Mouse (Mus musculus): ENCODE measurements around the gene Scly.

Gene Scly

DNA sequence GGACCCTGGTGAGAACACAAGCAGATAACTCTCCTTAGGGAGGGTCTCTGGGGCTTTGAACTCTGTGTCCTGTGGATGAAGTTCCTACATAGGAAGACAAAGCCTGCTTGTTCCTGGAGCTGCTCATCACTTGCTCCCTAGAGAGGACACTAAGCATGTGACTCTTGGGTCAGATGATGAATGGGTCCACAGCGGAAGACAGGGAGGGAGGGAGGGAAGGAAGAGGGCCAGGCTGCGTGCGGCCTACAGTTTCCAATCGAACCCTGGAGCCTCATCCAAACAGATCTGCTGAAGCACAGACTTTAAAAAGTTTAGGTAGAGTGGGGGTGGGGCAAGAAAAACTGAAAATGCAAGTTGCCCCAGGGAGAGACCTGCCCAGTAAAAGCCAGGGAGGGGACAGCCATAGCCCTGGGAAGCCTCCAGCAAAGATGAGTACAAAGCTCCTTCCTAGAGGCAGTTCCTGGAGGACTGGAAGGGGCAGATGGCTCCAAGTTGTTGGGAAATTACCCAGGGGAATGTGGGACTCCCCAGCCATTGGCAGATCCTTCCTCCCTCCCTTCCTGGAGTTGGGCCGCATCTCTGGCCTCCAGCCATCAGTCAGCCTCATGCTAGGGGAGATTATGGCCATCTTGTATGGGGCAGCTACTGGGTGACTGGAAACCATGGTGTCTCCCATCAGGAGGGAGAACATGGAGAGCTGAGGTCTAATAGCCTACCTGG, 1.7 kb downstream of the Scly start:
- DNase-seq (ENCODE audit: low spot score): peak; percentile 13

DNA sequence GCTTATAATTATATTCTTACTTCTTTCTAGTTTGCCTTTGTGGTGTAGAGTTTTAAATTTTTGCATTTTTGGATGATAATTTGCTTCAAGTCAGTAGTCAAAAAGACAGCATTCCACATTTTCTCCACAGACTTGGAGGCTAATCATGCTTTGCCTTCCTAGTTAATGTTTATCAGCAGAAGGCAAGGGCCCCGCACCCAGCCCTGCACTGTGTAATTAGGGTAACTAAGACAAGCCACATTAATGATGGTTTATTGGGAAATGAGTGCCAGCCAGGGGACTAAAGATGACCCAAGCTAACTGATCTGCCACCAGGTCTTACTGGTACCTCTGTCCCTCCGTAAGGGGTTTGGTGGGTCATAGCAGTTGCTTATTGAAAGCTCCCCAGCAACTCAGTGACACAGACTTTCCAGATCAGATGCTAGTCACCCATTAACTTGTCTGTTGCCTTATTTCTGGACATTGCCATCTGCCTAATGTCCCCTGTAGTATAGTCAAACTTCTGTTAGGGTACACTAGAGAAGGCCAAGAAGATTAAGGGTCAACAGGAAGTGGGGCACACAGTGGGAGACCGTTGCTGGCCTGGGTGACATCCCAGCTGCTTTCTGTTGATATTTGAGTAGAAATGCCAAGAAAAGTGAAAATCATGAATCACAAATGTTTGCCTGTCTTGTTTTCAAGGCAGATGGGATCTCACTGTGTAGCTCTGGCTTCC, 3.2 kb downstream of the Scly start:
- DNase-seq (ENCODE audit: low spot score): no peak

DNA sequence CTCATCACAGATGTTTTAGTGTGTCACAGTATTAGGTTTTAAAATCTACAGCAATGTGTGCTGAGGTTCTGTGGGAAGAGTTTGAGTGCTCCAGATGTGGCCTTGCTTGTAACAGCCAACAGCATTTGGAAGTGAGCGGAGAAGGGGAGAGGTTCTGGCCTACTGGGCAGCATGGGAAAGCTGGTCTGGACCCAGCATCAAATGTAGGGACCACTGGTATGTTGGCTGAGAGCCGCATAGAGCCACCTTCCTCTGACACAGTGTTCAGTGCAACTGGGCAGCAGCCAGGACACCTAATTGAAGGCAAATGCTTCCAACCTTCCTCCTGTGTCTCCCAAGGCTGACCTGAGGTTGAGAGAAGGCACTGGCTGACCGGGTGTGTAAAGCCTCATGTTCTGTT, 3.9 kb downstream of the Scly start:
- no peak for DNase-seq (ENCODE audit: low spot score)

DNA sequence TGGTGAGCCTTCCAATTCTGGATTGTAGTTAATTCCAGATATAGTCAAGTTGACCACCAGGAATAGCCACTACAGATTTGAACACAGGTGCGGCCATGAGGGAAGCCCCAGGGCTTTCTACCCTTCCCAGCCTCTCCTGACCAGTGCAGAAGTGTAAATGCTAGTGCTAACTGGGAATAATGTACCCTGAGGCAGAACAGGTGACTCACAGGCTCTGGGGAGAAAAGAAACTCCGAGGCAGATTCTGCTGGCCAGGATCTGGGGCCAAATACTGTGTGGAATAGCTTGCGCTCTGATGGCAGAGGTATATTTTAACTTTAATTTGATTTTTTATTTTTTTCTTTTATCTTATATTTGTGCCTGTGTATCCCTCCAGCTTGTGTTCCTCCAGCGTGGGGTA, 6.5 kb downstream of the Scly start:
- no peak for DNase-seq (ENCODE audit: low spot score)

DNA sequence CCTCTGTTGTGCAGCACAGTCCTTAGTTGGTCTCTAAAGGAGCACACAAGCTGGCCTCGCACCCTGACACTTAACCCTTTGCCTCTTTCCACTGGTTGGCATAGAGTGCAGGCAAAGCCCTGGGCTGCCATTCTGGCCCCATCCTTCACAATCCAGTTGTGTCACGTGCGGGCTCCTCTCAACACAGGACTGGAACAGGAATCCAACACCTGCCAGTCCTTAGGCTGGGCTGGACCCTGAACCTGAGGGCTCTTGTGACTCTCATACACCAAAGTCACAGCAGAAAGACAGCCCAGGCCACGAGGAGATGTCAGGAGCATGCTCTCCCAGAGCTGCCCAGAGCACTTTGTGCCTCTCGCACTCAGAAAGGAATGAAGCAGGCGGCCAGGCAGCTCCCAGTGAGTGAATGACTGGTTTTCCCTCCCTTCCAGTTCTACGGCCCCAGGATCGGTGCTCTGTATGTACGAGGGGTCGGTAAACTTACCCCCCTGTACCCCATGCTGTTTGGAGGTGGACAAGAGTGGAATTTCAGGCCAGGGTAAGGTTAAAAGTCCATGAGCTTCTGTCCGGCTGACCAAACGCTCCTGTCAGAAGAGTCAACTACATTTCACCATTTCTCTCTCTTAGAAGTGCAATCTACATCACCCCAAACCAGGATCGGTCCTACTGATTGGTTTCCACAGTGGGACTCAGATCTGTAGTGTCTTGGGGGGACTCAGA, 11.4 kb downstream of the Scly start:
- no peak for DNase-seq (ENCODE audit: low spot score)

DNA sequence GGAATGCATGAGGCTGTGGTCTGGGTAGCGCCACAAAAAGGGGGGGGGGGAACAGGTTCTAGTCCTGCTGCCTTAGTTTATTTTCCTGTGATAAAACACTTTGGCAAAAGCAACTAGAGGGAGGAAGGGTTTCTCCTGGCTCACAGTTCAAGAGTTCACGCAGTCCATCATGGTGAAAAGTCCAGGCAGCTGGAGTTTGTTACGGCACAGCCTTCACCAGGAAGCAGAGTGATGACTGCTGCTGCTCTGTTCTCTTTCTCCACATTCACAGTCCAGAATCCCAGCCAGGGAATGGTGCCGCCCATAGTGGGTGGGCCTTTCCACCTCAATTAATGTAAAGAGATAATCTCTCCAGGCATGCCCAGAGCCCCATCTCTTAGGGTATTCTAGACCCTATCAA, 14.1 kb downstream of the Scly start:
- DNase-seq (ENCODE audit: low spot score): no peak

DNA sequence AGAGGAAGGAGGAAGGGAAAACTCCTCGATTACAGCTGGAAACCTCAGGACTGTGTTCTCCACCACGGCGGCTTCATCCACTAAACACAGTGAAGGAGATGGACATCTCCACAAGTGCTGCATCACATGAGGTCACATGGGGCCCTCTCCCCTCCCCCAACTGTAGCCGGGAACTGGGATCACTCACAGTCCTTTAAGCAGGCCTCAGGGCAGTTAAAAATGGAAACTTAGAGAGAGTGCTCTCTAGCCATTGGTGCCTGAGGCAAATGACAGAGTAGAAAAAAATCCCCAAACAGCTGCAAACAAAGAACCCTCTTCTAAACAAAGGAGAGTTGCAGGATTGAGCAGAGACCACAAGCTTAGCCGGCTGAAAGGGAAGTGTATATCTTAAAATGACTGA, 15.1 kb downstream of the Scly start:
- DNase-seq (ENCODE audit: low spot score): peak; percentile 55

DNA sequence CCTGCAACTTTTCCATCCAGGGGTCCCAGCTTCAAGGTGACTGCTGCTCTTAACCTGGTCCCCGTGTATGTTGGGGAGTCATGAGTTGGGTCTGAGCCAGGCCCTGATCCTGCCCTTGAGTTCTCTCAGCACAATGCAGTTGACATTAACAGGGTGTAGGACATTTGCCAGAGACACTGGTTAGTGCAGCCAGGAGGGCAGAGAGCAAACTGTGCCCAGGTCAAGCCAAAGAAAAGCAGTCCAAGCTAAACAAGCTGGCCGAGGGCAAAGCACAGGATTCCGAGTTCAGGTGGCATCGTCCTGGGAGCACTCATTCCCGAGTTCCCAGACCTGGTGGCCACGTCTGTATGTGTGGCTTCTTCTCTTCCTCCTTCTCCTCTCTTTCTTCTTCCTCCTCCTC, 19.5 kb downstream of the Scly start:
- no peak for DNase-seq (ENCODE audit: low spot score)

DNA sequence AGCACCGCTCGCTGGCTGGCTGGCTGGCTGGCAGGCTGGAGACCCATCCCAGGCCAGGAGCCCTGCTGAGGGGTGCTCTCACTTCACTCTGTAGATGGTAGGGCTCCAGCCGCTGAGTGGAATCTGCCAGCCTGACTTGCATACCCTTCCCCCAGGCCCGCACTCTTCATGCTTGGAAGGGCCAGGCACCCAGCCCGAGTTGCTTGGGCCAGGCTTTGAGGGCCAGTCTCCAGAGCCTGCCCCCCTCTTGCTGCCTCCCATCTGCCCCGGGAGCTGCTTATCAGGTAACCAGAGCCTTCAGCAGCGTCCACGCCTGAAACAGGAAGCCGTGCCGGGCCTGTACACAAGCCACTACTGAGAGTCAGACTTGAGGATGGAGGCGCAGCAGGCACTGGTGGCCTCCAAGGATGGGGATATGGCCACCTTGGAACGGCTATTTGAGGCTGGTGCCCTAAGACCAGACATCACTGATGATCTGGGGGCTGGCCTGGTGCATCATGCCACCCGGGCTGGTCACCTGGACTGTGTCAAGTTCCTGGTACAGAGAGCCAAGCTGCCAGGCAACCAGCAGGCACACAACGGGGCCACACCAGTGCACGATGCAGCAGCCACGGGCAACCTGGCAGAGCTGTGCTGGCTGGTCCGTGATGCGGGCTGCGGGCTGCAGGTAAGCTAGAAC, 23.8 kb downstream of the Scly start, which contains the start of gene Espnl:
Espnl (plus strand) TSS at position 316 of the 679 bp plus-strand sequence.
- DNase-seq (ENCODE audit: low spot score): no peak

DNA sequence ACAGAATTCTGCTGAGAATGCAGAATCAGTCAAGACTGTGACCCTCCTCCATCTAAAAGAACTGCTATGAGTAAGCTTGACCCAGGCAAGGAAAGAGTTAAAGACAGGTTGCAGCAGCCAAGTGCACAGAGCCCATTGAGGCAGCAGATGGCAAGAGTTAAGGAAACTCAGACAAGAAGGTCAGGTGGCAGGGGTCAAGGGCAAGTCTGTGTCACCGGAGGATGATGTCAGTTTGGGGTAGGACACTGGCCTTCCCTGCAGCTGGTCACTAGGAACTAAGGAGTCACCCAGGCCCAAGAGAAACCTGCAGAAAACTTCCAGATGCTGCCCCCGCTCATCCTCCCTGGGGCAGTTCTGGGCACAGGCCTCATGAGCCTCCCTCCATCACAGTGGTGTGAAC, 26.5 kb downstream of the Scly start:
- DNase-seq (ENCODE audit: low spot score): no peak

DNA sequence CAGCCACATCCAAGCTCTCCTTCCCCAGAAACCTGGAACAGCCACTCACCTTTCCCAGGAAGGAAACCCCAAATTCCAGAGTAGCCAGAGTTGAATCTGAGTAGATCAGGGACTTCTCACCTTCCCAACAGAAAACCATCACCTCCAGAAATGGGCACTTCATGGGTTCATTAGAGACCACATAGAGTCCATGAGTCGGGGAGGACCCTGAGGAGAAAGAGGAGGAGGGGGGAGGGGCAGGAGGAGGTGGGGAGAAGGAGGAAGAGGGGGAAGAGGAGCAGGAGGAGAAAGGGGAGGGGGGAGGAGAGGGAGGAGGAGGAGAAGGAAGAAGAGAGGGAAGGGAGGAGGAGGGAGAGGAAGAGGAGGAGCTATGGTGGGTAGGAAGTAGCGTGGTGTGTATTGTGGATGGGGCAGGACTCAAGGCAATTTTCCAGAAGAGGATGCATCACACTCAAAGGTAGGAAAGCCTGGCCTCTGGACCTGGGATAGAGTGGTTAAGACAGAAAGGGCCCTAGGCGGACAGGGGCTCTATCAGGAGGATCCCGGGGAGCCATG, 27.4 kb downstream of the Scly start:
- no peak for DNase-seq (ENCODE audit: low spot score)

DNA sequence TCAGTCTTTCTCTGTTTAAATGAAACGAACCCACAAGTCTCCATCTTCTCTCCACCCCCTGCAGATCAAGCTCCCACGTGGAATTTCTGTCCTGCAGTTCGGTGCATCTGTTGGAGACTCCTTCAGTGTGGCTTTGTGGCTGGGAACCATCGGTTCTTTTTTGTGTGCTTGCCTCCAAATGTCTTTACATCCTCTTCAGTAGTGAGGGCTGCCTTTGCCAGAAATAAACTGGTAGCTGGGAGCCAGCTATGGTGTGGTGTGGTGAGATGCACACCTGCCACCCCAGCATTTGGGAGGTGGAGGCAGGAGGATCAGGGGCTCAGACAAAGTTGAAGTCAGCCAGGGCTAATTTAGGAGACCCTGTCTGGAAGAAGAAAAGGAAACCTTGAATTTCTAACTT, 34.0 kb downstream of the Scly start:
- DNase-seq (ENCODE audit: low spot score): no peak

DNA sequence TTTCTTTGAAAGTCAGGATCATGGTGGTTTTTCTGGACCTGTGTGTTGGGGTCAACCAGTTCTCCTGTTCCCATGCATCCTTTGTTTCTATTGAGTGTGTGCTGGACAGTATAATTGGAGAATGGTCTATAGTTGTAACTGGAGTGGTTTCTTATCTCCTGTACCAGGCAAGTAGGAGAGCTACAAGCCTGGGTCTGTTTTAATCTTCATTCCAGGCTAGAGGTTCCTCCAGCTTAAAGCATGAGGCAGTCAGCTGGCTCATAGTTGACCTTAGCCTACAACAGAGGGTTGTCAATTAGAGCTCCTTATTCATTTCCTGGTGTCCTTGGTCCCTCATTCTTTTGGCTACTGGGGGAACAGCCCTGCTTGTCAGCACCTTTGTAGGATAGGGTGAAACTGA, 35.4 kb downstream of the Scly start:
- DNase-seq (ENCODE audit: low spot score): no peak

DNA sequence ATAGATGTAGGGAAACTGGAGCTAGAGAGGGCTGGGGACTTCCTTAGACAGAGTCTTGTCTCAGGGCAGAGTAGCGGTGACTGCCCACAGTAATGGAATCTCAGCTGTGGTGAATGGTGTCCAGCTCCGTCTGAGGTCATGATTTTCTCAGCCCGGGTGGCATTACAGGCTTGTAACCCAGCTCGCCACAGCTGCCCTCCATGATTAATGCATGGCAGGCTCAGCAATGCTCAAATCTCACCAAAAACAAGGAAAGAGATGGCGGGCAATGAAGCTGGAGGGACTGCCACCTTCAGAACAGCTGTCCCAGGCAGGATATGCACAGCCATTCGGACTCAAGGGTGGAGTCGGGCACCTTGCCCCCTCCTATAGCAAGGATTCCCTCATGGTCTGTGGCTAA, 39.2 kb downstream of the Scly start:
- no peak for DNase-seq (ENCODE audit: low spot score)

DNA sequence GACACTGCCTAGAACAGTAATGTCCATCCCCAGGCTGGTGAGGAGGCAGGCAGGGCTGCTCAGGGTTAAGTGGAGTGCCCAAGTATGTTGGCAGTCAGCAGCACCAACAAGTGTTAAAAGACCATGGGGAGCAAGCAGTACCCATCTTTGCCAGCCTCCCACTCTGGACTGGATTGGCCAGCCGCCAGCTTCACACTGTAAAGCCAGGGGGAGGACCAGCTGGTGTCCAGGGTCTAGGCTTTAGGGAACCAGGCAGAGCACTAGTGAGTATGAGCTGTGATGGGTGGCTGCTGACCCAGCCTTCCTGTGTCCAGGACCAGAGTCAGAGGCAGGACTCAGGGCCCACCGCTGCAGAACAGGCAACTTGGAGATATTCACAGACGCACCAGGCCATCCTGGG, 45.9 kb downstream of the Scly start:
- DNase-seq (ENCODE audit: low spot score): no peak

DNA sequence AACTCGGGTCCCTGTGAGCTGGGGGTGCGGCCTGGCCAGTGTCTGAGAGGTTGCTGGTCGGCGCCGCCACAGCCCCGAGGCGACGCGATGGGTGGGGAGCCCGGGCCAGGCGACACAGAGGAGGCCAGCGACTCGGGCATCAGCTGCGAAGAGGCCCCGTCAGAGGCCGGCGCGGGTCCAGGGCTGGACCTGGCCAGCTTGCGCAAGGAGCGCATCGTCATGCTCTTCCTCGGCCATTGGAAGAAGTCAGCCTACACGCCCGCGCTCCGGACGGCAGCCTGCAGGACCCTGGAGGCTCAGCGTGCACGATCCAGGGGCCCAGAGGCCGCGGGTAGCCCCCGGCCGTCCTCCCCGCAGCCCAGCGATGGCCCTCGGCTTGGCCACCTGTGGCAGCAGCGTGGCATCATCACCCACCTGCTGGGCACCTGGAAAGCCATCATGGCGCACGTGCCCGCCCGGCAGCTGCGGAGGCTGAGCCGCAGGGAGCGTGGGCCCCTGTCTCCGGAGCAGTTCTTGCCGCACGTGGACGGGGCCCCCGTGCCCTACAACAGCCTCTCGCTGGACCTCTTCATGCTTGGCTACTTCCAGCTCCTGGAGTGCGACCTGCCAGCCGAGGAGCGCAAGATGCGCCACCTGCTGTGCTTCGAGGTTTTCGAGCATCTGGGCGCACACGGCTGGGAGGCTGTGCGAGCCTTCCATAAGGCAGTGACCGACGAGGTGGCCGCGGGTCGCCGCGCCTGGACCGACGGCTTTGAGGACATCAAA, 47.0 kb downstream of the Scly start:
- DNase-seq (ENCODE audit: low spot score): peak; percentile 68

DNA sequence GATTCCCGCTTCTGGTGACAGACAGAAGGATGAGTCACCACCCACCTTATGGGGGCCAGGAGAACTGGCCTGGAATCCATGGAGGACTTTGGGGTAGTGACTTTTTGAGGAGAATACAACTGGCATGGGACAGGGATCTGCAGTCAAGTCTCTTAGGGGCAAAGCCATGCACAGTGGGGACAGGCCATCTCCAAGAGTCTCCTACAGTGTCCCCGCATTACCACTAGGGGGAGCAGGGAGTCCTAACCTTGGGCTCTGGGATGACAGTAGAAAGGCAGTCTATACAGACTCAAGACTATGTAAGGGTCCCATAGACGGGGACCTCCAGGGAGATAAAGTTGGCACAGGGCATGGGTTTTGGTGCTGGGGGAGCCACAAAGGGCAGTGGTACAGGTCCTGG, 48.8 kb downstream of the Scly start:
- peak; percentile 84 for DNase-seq (ENCODE audit: low spot score)

DNA sequence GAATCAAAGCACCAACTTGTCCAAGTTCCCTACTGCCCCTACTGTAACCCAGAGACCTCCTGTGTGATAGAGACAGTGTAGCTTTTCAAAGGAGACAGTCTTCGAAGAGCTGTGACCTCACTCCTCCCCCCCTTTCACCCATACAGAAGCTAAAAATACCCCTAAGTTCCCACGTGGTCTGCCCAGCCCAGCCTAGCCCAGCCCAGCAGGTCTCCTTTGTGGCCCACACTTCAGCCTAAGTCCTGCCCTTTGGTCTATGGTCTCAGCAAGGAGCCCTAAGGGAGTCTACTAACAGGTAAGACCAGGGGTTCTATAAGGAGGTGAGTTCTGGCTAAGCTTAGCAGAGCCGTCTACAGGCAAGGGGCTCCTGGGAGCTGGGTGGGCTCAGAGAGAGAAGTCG, 52.7 kb downstream of the Scly start, which contains the start of gene Klhl30:
Klhl30 (plus strand) TSS at position 176 of the 400 bp plus-strand sequence.
- no peak for DNase-seq (ENCODE audit: low spot score)

DNA sequence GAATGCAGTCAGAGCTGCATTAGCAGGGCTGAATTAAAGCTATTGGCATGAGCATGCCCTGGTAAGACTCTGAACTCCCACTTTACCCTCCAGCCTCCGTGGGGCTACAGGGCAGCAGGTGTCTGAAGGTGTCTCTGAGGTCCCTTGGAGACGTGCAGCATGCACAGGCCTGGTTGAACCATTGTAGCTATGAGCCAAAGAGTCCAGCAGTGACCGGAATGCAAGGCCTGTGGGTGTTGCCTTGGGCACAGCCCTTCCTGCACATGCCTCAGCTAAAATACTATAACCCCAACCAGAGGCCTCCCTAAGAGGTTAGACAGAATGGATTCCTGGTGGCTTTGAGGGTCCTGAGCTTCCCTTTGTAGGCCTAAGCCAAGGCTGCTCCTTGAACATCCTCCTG, 53.1 kb downstream of the Scly start:
- no peak for DNase-seq (ENCODE audit: low spot score)

DNA sequence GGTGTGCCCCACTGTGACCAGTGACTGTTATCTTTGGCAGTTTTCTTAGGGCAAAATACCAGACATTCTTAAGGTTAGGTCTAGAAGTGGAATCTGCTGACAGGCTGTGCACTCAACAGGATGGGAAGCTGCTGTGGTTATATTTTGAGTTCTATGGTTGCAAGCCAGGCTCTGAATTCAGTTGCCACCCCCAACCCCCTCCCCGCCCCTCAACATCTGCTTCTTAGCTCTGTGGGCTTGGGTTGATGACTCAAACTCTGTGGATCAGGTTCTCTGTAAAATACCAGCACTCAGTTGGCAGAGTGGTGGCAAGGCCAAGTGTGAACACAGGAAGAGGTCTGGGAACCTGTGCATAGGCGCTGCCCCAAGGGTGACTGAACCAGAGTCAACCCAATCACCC, 54.1 kb downstream of the Scly start:
- DNase-seq (ENCODE audit: low spot score): no peak

DNA sequence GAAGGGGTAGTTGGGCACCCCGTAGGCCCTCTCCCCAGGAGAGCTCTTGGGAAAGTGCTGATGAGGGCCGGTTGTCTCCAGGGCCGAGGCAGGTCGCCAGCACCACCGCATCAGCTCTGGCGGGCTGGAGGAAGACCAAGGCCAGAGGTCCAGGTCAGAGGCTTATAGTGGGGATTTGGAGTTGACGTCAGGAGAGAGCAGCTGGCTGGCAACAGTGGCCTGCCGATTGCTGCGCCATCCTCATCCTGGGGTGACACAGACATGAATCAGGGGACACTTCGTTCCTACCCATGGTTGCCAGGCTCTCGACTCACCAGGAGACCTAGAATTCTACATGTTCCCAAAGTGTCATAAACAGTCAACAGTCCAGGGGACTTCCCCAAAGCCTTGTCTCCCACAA, 58.0 kb downstream of the Scly start:
- no peak for DNase-seq (ENCODE audit: low spot score)

All from embryo, embryonic 10 days (tissue).